Mouse (Mus musculus): ENCODE results near the gene Gpx2. TPM values are rescaled to one million over a fixed set of nuclear protein-coding genes. Genes with fewer than 3 reads are reported as not detected.

Gpx2 gene
- polyA plus RNA-seq, 1 experiment from 2014 or later: not detected

DNA sequence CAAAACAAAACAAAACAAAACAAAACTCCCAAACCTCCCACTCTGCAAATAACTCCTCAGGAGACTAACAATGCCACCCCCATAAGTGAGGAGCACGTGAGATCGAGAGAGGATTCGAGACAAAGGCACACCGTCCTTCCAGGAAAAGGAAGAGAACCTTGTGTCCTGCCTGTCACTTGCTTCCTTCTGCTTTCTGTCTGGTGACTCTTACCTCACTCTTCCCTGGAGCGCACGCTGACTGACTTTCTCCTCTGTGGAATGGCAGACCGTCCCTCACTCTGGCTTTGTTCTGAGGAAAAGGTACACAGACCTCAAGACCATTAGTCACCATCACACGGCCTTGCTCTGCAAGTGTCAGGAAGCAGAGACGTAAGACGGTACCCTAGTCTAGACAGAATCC lies 18.2 kb upstream of the Gpx2 start:
- H3K4me3 ChIP-seq (replicated peaks; ENCODE audit: low read depth, low read length): no peak overlapping the region
- H3K4me2 ChIP-seq (ENCODE audit: low read length): no peak overlapping the region
- H3K4me1 ChIP-seq (ENCODE audit: control insufficient read depth, insufficient read depth, low read length): peaks cover 3% of the 10 kb centered on the region; the same call in 1 of the 2 replicates
- DNase-seq (no peak), ATAC-seq (ENCODE audit: low FRiP score, low TSS enrichment) (no peak)
- H3K9me3 ChIP-seq (ENCODE audit: control insufficient read depth, low read length): no peaks in the 10 kb centered on the region
- no peaks in the 10 kb centered on the region for H3K27me3 ChIP-seq (ENCODE audit: control insufficient read depth, insufficient read depth, low read length)
- no peaks in the 10 kb centered on the region for H3K36me3 ChIP-seq (ENCODE audit: control insufficient read depth, insufficient read depth, low read length)
- H3K9ac ChIP-seq (replicated peaks; ENCODE audit: low read length): no peak overlapping the region
- WGBS: 84% methylated on average over 10 of the region's 10 CpGs
- no peak overlapping the region for H3K27ac ChIP-seq (replicated peaks; ENCODE audit: low read depth, low read length)

DNA sequence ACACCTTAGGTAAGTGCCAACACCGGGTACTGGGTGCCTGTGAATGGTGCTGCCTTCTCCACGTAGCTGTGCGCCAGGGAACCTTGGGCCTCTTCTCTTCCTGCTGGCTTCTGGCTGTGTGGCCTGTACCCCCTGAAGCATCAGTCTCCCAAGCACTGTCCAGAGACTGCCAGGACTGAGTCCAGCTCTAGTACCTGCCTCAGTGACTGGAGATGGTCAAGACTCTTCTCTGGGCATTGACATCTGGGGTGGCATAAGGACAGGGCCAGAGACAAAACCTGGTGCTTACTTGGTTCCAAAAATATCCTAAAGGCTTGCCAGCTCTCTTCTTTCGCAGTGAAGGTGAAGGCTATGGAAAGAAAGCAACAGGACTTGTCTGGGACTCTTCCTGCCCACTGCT lies 15.7 kb upstream of the Gpx2 start:
- WGBS: 89% methylated on average over 4 of the region's 4 CpGs
- Histone ChIP-seq H3K27ac (replicated peaks; ENCODE audit: low read depth, low read length) (no peak overlapping the region), H3K9me3 (ENCODE audit: control insufficient read depth, low read length) (no peaks in the 10 kb centered on the region), H3K36me3 (ENCODE audit: control insufficient read depth, insufficient read depth, low read length) (no peaks in the 10 kb centered on the region), H3K27me3 (ENCODE audit: control insufficient read depth, insufficient read depth, low read length) (no peaks in the 10 kb centered on the region), H3K4me3 (replicated peaks; ENCODE audit: low read depth, low read length) (no peak overlapping the region), H3K4me1 (ENCODE audit: control insufficient read depth, insufficient read depth, low read length) (no peaks in the 10 kb centered on the region), H3K9ac (replicated peaks; ENCODE audit: low read length) (no peak overlapping the region), H3K4me2 (ENCODE audit: low read length) (no peak overlapping the region)
- no peak for ATAC-seq (ENCODE audit: low FRiP score, low TSS enrichment)
- DNase-seq: no peak

DNA sequence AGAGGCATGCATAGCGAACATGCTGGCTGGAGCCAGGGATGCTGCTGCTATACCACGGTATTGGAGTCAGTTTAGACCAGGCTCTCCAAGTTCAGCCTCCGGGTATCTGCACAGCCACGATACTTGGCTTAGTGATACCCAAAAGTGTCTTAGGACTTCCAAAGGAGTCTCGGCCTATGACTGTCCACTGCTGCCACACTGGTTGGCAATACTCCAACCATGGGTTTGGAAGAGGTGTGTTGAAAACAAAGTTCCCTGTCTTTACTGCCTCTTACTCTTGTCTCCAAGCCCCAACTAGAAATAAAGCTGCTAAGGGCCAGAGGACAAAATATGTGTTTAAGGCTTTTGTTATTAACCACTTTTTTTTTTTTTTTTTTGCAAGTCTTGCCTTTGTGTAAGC lies 15.1 kb upstream of the Gpx2 start:
- 92% methylated on average over 5 of the region's 5 CpGs for WGBS
- no peak for ATAC-seq (ENCODE audit: low FRiP score, low TSS enrichment)
- DNase-seq: no peak

DNA sequence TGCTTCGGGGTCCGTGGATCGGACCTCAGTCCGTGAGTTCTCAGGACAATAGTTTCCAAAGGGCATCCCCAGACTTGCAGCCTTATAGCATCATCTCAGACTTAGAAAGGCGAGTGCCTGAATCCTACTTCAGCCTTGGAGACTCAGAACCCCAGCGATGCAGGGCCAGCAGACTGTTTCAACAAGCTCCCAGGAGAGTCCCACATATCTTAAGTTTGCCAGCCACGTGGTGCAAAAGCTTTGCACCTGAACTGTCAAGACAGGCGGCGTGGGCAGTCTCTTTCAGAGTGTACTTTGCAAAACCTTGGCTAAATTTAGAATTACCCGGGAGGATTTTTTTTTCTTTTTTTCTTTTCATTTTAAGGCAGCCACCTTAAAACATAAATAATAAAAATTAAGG lies 12.4 kb upstream of the Gpx2 start:
- H3K4me2 ChIP-seq (ENCODE audit: low read length): no peak overlapping the region
- H3K4me3 ChIP-seq (replicated peaks; ENCODE audit: low read depth, low read length): no peak overlapping the region
- WGBS: 89% methylated on average over 10 of the region's 10 CpGs
- no peak overlapping the region for H3K9ac ChIP-seq (replicated peaks; ENCODE audit: low read length)
- no peak overlapping the region for H3K27ac ChIP-seq (replicated peaks; ENCODE audit: low read depth, low read length)
- no peaks in the 10 kb centered on the region for H3K36me3 ChIP-seq (ENCODE audit: control insufficient read depth, insufficient read depth, low read length)
- H3K27me3 ChIP-seq (ENCODE audit: control insufficient read depth, insufficient read depth, low read length): no peaks in the 10 kb centered on the region
- DNase-seq (no peak), ATAC-seq (ENCODE audit: low FRiP score, low TSS enrichment) (no peak)
- no peaks in the 10 kb centered on the region for H3K4me1 ChIP-seq (ENCODE audit: control insufficient read depth, insufficient read depth, low read length)
- no peaks in the 10 kb centered on the region for H3K9me3 ChIP-seq (ENCODE audit: control insufficient read depth, low read length)

More for the DNA sequence above, 15.1 kb upstream of the Gpx2 start:
- Histone ChIP-seq H3K27ac (replicated peaks; ENCODE audit: low read depth, low read length) (no peak overlapping the region), H3K4me2 (ENCODE audit: low read length) (no peak overlapping the region), H3K27me3 (ENCODE audit: control insufficient read depth, insufficient read depth, low read length) (no peaks in the 10 kb centered on the region), H3K36me3 (ENCODE audit: control insufficient read depth, insufficient read depth, low read length) (no peaks in the 10 kb centered on the region), H3K4me3 (replicated peaks; ENCODE audit: low read depth, low read length) (no peak overlapping the region), H3K9me3 (ENCODE audit: control insufficient read depth, low read length) (no peaks in the 10 kb centered on the region), H3K4me1 (ENCODE audit: control insufficient read depth, insufficient read depth, low read length) (no peaks in the 10 kb centered on the region), H3K9ac (replicated peaks; ENCODE audit: low read length) (no peak overlapping the region)

DNA sequence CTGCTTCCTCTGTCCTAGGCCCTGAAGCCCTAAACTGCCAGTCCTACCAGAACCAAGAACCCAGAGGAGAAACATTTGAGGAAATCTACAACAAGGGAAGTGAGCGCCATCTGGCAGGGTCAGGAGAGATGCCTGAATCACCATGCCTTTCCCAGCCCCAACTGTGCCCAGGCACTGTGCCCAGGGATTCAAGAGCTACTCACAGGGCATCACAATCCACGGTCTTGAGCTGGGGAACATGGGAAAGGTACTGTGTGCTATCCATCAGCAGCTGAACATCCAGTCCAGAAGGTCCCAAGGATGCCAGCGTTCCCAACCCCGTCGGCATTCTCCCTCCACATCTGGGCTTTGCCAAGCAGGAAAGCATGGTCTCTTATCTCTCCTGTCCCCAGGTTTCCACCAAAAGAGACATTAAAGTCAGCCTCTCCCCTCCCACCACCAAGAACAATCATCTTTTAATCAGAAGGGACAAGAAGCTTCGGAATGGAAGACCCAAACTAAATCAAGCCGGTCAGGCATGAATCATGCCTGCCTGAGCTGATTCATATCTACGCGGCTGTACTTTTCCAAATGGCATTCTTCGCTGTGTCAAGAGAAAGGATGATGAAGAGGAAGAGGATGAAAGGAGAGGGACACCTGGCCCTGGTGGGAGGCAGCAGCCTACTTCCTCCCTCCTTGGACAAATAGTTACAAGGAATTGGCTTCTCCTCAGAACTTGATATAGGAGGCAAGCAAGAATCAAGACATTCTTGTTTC lies 9.9 kb upstream of the Gpx2 start:
- H3K9ac ChIP-seq (replicated peaks; ENCODE audit: low read length): no peak overlapping the region

DNA sequence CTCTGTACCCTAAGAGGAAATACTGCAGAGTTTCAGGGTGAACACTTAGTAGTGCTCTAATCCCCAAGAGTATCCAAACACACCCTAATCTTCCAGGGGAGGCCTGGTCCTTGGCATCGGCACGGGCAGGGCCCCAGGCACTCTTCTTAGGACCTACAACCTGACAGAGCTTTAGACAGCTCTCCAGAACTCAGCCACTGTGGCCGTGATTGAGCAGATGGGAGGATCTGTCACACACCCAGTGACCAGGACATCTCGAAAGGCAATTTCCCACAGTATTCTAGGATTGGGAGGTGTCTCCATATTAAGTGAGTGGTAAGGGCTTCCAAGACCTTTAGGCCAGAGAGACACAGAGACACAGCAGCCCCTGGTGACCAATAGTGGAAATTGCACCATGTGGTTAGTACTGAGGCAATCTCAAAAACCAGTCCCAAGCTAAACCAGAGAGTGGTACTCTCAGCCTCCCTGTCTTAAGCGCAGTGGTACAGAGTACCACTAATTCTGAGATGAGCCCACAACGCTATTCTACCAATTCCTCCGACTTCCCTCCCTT lies 8.4 kb upstream of the Gpx2 start:
- ATAC-seq (ENCODE audit: low FRiP score, low TSS enrichment) (no peak), DNase-seq (peak; percentile 70)
- no peak overlapping the region for H3K27ac ChIP-seq (replicated peaks; ENCODE audit: low read depth, low read length)
- no peak overlapping the region for H3K4me3 ChIP-seq (replicated peaks; ENCODE audit: low read depth, low read length)
- H3K9ac ChIP-seq (replicated peaks; ENCODE audit: low read length): no peak overlapping the region
- no peaks in the 10 kb centered on the region for H3K27me3 ChIP-seq (ENCODE audit: control insufficient read depth, insufficient read depth, low read length)
- H3K9me3 ChIP-seq (ENCODE audit: control insufficient read depth, low read length): no peaks in the 10 kb centered on the region
- H3K4me1 ChIP-seq (ENCODE audit: control insufficient read depth, insufficient read depth, low read length): no peaks in the 10 kb centered on the region
- no peak overlapping the region for H3K4me2 ChIP-seq (ENCODE audit: low read length)
- WGBS: 53% methylated on average over 7 of the region's 7 CpGs
- peaks cover 5% of the 10 kb centered on the region; the same call in 1 of the 2 replicates for H3K36me3 ChIP-seq (ENCODE audit: control insufficient read depth, insufficient read depth, low read length)

More for the DNA sequence above, 9.9 kb upstream of the Gpx2 start:
- Histone ChIP-seq H3K9me3 (ENCODE audit: control insufficient read depth, low read length) (no peaks in the 10 kb centered on the region), H3K4me3 (replicated peaks; ENCODE audit: low read depth, low read length) (no peak overlapping the region), H3K4me2 (ENCODE audit: low read length) (no peak overlapping the region), H3K27ac (replicated peaks; ENCODE audit: low read depth, low read length) (no peak overlapping the region), H3K36me3 (ENCODE audit: control insufficient read depth, insufficient read depth, low read length) (no peaks in the 10 kb centered on the region), H3K4me1 (ENCODE audit: control insufficient read depth, insufficient read depth, low read length) (no peaks in the 10 kb centered on the region), H3K27me3 (ENCODE audit: control insufficient read depth, insufficient read depth, low read length) (no peaks in the 10 kb centered on the region)
- DNase-seq (no peak), ATAC-seq (ENCODE audit: low FRiP score, low TSS enrichment) (no peak)
- 90% methylated on average over 10 of the region's 10 CpGs for WGBS

DNA sequence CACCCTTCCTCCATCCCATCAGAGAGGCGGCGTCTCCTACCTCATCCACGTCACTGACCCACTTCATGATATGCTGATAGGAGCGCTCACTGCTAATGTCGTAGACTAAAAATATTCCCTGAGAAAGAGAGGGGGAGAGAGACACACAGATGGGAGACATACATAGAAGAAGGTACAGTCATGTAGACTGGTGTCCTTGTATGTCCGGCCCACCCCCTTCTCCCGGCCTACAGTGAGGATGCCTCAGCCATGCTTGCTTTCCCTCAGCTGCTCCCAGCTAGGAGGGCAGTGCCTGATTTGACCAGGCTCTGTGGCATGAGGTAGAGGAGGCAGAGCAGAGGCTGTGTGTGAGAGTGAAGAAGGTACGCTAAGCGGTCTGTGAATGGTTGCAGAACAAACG lies 7.7 kb upstream of the Gpx2 start:
- H3K4me3 ChIP-seq (replicated peaks; ENCODE audit: low read depth, low read length): no peak overlapping the region
- no peaks in the 10 kb centered on the region for H3K9me3 ChIP-seq (ENCODE audit: control insufficient read depth, low read length)
- H3K4me1 ChIP-seq (ENCODE audit: control insufficient read depth, insufficient read depth, low read length): no peaks in the 10 kb centered on the region
- no peaks in the 10 kb centered on the region for H3K27me3 ChIP-seq (ENCODE audit: control insufficient read depth, insufficient read depth, low read length)
- DNase-seq (no peak), ATAC-seq (ENCODE audit: low FRiP score, low TSS enrichment) (no peak)
- no peak overlapping the region for H3K27ac ChIP-seq (replicated peaks; ENCODE audit: low read depth, low read length)
- H3K4me2 ChIP-seq (ENCODE audit: low read length): no peak overlapping the region
- 92% methylated on average over 10 of the region's 10 CpGs for WGBS
- H3K9ac ChIP-seq (replicated peaks; ENCODE audit: low read length): no peak overlapping the region
- H3K36me3 ChIP-seq (ENCODE audit: control insufficient read depth, insufficient read depth, low read length): peaks cover 5% of the 10 kb centered on the region; the same call in 1 of the 2 replicates

DNA sequence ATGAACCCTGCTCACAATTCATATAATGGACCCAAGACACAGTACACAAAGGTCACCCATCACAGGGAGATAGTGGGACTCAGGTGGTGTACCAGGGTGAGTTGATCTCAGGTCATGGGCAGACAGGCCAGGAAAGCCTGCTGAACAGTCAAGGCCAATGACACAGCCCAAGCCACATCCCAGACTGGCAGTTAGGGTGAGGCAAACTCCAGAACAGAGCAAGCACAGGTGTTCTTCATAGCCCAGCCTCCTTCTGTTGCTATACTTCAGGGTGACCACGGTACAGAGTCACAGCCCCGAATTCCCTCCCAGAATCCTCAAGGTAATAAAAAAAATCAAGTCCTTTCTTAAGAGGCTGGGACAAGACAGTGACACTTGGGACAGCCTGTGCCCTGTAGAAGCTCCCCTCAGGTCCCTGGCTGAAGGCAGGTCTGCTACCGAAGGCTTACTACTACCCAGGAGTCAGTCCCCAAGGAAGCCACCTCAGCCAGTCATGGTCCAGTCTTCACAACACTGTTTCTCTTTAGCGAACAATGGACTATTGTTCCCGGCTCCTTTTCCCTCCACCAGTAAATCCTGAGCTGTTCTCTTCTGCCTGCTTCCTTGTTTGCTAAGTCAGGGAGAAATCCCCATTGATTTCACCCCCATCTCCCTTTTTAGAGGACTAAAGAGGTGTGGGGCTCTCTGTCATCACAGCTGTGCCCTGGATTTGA lies 2.8 kb upstream of the Gpx2 start:
- Histone ChIP-seq H3K36me3 (ENCODE audit: control insufficient read depth, insufficient read depth, low read length) (peaks cover 5% of the 10 kb centered on the region; the same call in 1 of the 2 replicates), H3K4me3 (replicated peaks; ENCODE audit: low read depth, low read length) (no peak overlapping the region), H3K4me2 (ENCODE audit: low read length) (no peak overlapping the region), H3K27me3 (ENCODE audit: control insufficient read depth, insufficient read depth, low read length) (no peaks in the 10 kb centered on the region), H3K9ac (replicated peaks; ENCODE audit: low read length) (no peak overlapping the region), H3K27ac (replicated peaks; ENCODE audit: low read depth, low read length) (no peak overlapping the region), H3K4me1 (ENCODE audit: control insufficient read depth, insufficient read depth, low read length) (no peaks in the 10 kb centered on the region), H3K9me3 (ENCODE audit: control insufficient read depth, low read length) (no peaks in the 10 kb centered on the region)
- WGBS: 46% methylated on average over 5 of the region's 5 CpGs
- ATAC-seq (ENCODE audit: low FRiP score, low TSS enrichment): no peak
- DNase-seq: no peak

Data from midbrain, embryonic 14.5 days (tissue).